Mouse (Mus musculus) 3T3-L1 (cell line): ENCODE results near the gene Ccdc77.

ENCODE experiments used
- DNase-seq: peaks from one replicate; pipeline ENCODE4 v3.0.0-alpha.2; 2015; ENCODE audit warnings: low read depth, low spot score

The Ccdc77 gene

DNA sequence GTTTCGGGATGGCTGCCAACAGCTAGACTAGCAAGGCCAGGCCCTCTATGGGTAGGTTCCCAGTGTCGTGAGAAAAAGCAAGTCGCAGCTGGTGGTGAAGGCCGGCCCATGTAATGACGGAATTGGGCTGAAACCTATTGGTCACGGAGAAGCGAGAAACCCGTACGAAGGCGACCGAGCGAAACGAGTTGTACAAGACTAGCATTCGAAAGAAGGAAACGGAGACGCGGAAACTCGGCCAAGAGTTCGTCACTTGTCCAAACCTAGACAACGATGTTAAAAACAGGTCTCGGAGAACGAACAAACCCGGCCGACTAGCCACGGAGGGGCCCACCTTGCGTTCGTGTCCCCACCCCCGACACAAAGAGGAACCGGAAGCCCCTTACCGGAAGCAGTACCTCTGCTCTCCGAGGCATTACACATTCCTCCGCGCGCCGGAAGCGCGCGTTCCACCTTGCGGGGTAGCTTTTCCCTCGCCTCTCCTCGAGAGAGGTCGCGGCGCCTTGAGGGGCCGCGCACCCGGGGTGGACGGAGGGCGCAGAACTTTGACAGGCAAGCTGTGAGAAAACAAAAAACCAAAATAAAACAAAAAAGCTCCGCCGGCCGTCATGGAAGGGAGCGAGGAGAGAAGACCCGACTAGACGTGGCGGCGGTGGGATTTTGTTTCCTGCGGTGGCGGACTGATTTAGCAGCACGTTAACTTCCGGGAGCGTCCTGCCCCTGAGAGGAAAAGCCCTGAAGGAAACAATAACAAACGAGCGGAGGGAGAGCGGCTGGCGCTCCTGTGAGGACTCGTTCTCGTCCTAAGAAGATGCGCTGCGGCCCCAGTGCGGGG, at the start of gene Ccdc77, which contains the start of gene Kdm5a:
TSS of gene Ccdc77 (minus strand) at position 687 of the 835 bp plus-strand sequence.
TSS of gene Kdm5a (plus strand) at position 437 of the 835 bp plus-strand sequence.
- peak; percentile 99 for DNase-seq

- no peak for DNase-seq
Observed at GRCm38 (mm10) chr6:120403936-120404335, 39.8 kb upstream of the Ccdc77 start.

- peak; percentile 65 for DNase-seq
Observed at GRCm38 (mm10) chr6:120395622-120396345, 31.6 kb upstream of the Ccdc77 start.

DNA sequence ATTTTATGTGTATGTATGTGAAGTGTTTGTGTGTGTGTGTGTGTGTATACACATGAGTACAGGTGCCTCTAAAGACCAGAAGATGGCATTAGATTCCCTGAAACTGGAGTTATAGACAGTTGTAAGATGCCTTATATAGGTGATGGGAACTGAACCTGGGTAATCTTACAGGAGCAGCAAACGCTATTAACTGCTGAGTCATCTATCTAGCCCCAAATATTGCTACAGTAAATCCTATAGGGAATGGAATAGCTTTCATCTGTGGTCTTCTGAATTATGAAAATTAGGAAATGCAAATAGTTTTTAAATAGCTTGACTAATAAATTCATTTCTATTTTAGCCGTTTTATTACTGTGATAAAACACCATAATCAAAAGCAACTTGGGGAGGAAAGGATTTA, 28.6 kb upstream of the Ccdc77 start:
- DNase-seq, result no peak

GRCm38 (mm10) chr6:120390054-120390453, 25.9 kb upstream of the Ccdc77 start:
- DNase-seq, result no peak

DNA sequence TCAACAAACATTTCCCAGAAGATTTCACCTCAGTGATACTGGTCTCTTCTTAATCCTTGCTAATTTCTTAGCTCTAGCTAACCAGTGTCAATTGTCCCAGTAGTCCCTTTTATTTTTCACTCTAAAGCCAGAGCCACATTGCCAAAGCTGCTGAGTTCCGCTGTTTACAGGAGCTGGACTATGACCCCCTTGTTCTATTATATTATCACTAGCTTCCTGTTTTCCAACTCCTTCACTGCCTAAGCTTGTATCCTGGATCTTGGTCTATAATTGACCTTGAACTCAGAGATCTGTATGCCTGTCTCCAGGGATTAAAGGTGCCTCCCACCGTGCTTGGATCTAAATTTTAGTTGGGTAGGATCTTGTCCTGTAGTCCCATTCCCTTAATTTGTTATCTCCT, 12.6 kb upstream of the Ccdc77 start:
- DNase-seq, result no peak

DNA sequence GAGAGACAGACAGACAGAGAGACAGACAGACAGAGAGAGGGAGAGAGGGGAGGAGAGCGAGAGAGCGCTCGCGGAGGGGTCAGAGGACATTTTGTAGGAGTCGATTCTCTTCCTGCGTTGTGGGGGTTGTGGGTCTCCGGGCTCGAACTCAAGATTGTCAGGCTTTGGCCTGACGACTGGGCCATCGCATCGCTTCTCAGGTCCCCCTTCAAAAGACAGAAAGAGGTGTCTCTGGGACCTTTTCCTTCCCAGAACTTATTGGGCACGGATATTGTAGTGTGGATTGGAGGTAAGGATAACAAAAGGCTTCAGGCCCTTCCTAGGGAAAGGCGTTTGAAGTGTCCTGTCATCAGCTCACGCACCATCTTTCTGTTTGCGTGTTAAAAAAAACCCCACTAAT, 877 bp upstream of the Ccdc77 start:
- peak; percentile 50 for DNase-seq

DNA sequence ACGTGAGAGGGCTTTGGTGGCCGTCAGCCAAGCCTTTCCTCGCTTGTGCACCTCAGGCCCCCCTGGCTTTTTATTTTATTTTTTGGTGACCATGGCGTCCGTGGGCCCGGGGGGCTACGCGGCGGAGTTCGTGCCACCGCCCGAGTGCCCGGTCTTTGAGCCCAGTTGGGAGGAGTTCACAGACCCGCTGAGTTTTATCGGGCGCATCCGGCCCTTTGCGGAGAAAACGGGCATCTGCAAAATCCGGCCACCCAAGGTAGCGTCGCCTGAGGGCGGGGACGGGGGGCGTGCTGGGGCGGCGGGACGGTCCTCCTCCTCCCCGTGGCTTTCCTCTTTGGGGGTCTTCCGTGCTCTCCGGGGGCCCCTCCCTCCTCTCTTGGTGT, 340 bp upstream of the Ccdc77 start:
- DNase-seq, result no peak

DNA sequence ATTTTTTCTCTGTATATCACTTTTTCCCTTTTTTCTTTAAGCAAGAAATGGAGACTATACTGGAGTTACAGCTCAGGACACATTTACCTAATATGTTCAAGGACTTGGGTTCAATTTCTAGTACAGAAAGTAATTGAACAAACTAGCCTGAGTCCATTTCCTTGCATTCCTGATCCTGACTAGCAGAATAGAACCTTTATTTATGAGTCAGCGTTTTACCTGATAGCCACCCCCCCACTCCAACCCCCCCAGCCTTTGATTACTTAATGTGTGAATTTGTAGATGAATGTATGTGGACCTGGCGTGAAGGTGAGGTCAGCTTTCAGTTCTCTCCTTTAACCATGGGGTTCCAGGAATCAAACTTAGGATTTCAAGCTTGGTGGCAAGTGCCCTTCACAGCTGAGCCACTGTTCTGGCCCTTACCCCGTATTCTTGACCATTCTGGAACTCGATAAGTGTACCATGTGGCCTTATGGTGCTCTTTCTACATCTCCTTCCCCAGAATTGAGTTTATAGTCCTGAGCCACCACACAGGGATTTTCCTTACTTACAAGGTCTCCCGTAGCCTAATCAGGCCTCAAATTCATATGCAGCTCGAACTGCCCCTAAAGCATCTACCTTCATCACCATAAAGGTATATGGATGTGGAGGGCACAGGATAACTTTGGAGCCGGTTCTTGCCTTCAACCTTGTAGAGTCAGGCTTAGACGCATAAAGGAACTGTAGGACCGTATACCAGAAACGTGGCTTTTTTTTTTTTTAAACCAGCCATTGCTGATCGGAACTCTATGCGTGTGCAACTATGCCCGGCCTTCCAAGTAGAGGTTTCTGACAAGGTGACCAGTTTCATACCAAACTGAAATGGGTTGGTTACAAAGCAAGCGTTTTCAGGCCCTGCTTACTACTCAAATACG, 1.1 kb downstream of the Ccdc77 start:
- DNase-seq, result peak; percentile 55

DNA sequence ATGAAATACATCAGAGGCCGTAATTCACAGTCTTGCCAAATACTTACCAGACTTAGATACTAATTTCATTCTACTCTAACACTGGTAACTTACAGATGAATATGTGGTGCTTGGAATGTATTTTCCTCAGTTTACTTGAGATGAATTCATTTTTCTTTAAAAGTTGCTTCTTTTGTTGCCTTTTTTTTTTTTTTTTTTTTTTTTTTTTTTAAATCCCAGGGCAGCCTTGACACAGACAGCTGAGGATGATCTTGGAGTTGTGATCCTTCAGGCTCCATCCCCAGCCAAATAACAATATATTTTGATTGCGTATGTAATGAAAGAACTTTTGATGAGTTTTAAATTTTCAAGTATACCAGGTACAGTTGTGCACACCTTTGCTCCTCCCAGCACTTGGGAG, 2.0 kb downstream of the Ccdc77 start:
- DNase-seq, result no peak

GRCm38 (mm10) chr6:120356951-120357945, 6.9 kb downstream of the Ccdc77 start:
- DNase-seq, result peak; percentile 99

- peak; percentile 11 for DNase-seq
Observed at GRCm38 (mm10) chr6:120356478-120356877, 7.7 kb downstream of the Ccdc77 start.

GRCm38 (mm10) chr6:120349018-120349417, 15.2 kb downstream of the Ccdc77 start:
- DNase-seq, result no peak

- no peak for DNase-seq
Observed at GRCm38 (mm10) chr6:120343992-120344391, 20.2 kb downstream of the Ccdc77 start.

DNA sequence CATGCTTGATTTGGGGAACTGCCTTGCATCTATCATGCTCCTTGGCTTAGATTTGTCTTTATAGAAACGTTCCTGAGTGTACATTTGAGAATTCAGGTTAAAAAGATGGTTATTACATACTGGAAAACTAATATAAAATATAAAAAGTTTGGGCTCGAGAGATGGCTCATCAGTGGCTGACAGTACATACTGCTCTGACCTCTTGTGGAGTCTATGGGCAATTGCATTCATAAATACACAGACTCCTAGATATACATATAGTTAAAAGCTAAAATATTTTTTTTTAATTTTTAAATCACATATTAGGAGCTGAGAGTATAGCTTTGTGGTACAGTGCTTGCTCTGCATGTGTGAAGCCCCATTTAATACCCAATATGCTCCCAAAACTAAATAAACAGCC, 31.8 kb downstream of the Ccdc77 start:
- peak; percentile 45 for DNase-seq

DNA sequence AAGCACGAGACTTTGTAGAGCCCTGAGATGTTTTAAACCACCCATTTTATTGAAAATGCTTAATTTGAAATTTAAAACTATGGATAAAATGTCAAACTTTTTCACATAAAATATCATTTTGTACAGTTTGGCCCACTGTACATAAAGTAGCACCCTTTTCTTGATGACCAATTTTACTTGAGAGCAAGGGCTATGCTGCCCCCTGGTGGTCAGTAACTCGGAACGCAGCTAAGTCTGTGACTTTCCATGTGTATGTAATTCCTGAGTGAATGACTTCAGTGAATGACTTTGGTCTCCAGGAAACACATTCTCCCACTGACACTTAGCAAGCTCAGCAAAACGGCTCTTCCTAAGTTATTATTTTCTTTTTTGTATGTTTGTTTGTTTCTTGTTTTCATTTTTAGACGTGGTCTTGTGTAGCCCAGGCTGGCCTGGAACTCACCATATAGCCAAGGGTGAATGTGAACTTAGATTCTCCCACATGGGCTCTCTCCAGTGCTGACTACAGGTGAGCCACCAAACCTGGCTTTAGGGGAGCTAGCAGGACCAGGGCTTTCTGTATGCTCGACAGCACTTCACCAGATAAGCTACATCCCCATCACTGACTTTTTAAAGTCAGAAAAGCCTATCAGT, 39.8 kb downstream of the Ccdc77 start:
- peak; percentile 94 for DNase-seq

DNA sequence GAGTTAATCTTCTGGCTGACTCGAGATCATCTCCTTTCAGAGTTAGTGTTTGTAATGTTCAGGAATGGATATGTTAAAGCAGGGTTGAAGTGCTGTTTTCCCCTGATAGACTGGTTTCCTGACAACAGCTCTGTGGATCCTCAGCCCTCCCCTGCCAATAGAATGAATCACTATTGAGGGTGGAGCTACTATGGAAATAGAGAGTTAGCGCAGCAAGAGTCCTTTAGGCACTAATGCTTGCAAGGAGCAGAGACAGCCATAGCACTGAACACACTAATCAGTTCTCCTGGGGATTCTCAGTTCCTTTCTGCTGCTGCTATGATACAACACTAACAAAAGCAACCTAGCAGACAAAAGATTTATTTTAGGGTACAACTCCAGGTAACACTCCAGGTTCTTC, 43.8 kb downstream of the Ccdc77 start:
- peak; percentile 36 for DNase-seq

GRCm38 (mm10) chr6:120319129-120319528, 45.0 kb downstream of the Ccdc77 start:
- no peak for DNase-seq

- DNase-seq, result no peak
Observed at GRCm38 (mm10) chr6:120318303-120318940, 45.8 kb downstream of the Ccdc77 start.

GRCm38 (mm10) chr6:120312443-120312842, 51.7 kb downstream of the Ccdc77 start:
- no peak for DNase-seq
